Mouse (Mus musculus) CH12.LX (cell line): ENCODE data around the gene Ehd1. TPM values are rescaled to one million over a fixed set of nuclear protein-coding genes. Genes with fewer than 3 reads are reported as not detected.
A peak's percentile ranks its signal among the peaks of the same experiment; 100 is the strongest.

Experiments used
- DNase-seq: peaks from one replicate; pipeline ENCODE4 v3.0.0-alpha.2; 2013; ENCODE audit errors: extremely low read depth
- H3K27ac ChIP-seq: 2 replicates; pipeline ENCODE4 v1.5.1; 2012; ENCODE audit warnings: low read depth, mild to moderate bottlenecking, control low read depth, moderate library complexity; ENCODE audit not compliant: insufficient read depth
- H3K27me3 ChIP-seq: replicated peaks from 2 replicates; pipeline ENCODE3; 2012; ENCODE audit warnings: inconsistent platforms
- H3K36me3 ChIP-seq, 2 experiments: replicated peaks in 1 of 2; 2 replicates each; pipeline versions ENCODE3 to v1.6.1; 2012; ENCODE audit warnings: inconsistent platforms in 1 of 2, low read length in 1 of 2, mild to moderate bottlenecking in 1 of 2, mixed read lengths in 1 of 2, moderate library complexity in 1 of 2; ENCODE audit not compliant: control insufficient read depth in 1 of 2, insufficient read depth in 1 of 2
- H3K4me1 ChIP-seq, 2 experiments: 2 replicates each; pipeline ENCODE4 v1.6.1; 2012; ENCODE audit warnings: inconsistent platforms in 1 of 2, moderate library complexity in 1 of 2; ENCODE audit not compliant: insufficient read depth in 2 of 2, control insufficient read depth in 1 of 2
- H3K4me2 ChIP-seq: 2 replicates; pipeline ENCODE4 v1.6.1; 2012; ENCODE audit warnings: low read depth, mild to moderate bottlenecking, control low read depth; ENCODE audit not compliant: poor library complexity, insufficient read depth, severe bottlenecking
- H3K4me3 ChIP-seq, 3 experiments: fragments of 150-350 bp in 1 of 3; sonication (generic) in 1 of 3; replicated peaks in 1 of 3; 2 replicates each; pipeline versions ENCODE3 to v1.5.1; 2011 to 2012; ENCODE audit warnings: low read depth in 2 of 3, low read length in 2 of 3, mild to moderate bottlenecking in 2 of 3, moderate library complexity in 2 of 3, control low read depth in 1 of 3, improper control_type of control experiment in 1 of 3, inconsistent platforms in 1 of 3, mixed read lengths in 1 of 3; ENCODE audit not compliant: poor library complexity in 1 of 3
- H3K79me2 ChIP-seq: replicated peaks from 2 replicates; pipeline ENCODE4 v1.6.1; 2012; ENCODE audit warnings: mild to moderate bottlenecking, moderate library complexity; ENCODE audit not compliant: control insufficient read depth, poor library complexity, insufficient read depth, severe bottlenecking; ENCODE audit errors: extremely low read depth
- H3K9ac ChIP-seq: 2 replicates; pipeline ENCODE4 v1.6.1; 2012; ENCODE audit warnings: low read depth, mild to moderate bottlenecking, control low read depth, moderate library complexity; ENCODE audit not compliant: insufficient read depth
- H3K9me3 ChIP-seq: replicated peaks from 2 replicates; pipeline ENCODE3; 2012; ENCODE audit warnings: low read length, inconsistent platforms, mixed read lengths
- CHD1 ChIP-seq: IDR thresholded peaks from 2 replicates; pipeline ENCODE4 v1.6.1; 2012; ENCODE audit warnings: low read depth, low read length, improper control_type of control experiment, inconsistent platforms
- CTCF ChIP-seq, 2 experiments: IDR thresholded peaks in 1 of 2; conservative IDR thresholded peaks in 1 of 2; 2 replicates each; pipeline ENCODE4 v1.5.1; 2011 to 2012; ENCODE audit warnings: low read depth in 2 of 2, low read length in 2 of 2, improper control_type of control experiment in 1 of 2, inconsistent platforms in 1 of 2, mild to moderate bottlenecking in 1 of 2, moderate library complexity in 1 of 2
- E2F4 ChIP-seq: IDR thresholded peaks from 2 replicates; pipeline ENCODE4 v1.6.1; 2011; ENCODE audit warnings: low read depth, low read length, improper control_type of control experiment; ENCODE audit not compliant: insufficient replicate concordance
- GABPA ChIP-seq: IDR thresholded peaks from 2 replicates; pipeline ENCODE4 v1.6.1; 2012; ENCODE audit warnings: low read depth, low read length, improper control_type of control experiment, inconsistent platforms; ENCODE audit not compliant: insufficient replicate concordance
- IRF4 ChIP-seq: IDR thresholded peaks from 2 replicates; pipeline ENCODE4 v1.6.1; 2014; ENCODE audit warnings: low read depth, mild to moderate bottlenecking, inconsistent platforms, low read length, improper control_type of control experiment
- MAFK ChIP-seq: IDR thresholded peaks from 2 replicates; pipeline ENCODE4 v1.6.1; 2011; ENCODE audit warnings: low read length, improper control_type of control experiment; ENCODE audit not compliant: insufficient replicate concordance
- MAX ChIP-seq: IDR thresholded peaks from 2 replicates; pipeline ENCODE4 v1.6.1; 2011; ENCODE audit warnings: low read length, improper control_type of control experiment
- MAZ ChIP-seq: IDR thresholded peaks from 2 replicates; pipeline ENCODE4 v1.6.1; 2012; ENCODE audit warnings: low read depth, mild to moderate bottlenecking, inconsistent platforms, low read length, improper control_type of control experiment, moderate library complexity
- MEF2A ChIP-seq: IDR thresholded peaks from 2 replicates; pipeline ENCODE4 v1.6.1; 2014; ENCODE audit warnings: low read depth, mild to moderate bottlenecking, inconsistent platforms, low read length, improper control_type of control experiment, borderline replicate concordance
- NELFE ChIP-seq: IDR thresholded peaks from 2 replicates; pipeline ENCODE4 v1.6.1; 2011; ENCODE audit warnings: low read depth, low read length, improper control_type of control experiment
- NRF1 ChIP-seq: IDR thresholded peaks from 2 replicates; pipeline ENCODE4 v1.6.1; 2014; ENCODE audit warnings: low read depth, mild to moderate bottlenecking, inconsistent platforms, low read length, improper control_type of control experiment, moderate library complexity
- POLR2A ChIP-seq: IDR thresholded peaks from 2 replicates; pipeline ENCODE4 v1.6.1; 2011; ENCODE audit warnings: low read depth, mild to moderate bottlenecking, improper control_type of control experiment, low read length
- RAD21 ChIP-seq: IDR thresholded peaks from 2 replicates; pipeline ENCODE4 v1.6.1; 2011; ENCODE audit warnings: low read depth, mild to moderate bottlenecking, low read length, improper control_type of control experiment, moderate library complexity
- SIN3A ChIP-seq: IDR thresholded peaks from 2 replicates; pipeline ENCODE4 v1.6.1; 2012; ENCODE audit warnings: low read length, improper control_type of control experiment, inconsistent platforms
- TBP ChIP-seq: conservative IDR thresholded peaks from 2 replicates; pipeline ENCODE4 v1.6.1; 2011; ENCODE audit warnings: low read depth, low read length, improper control_type of control experiment
- UBTF ChIP-seq: IDR thresholded peaks from 2 replicates; pipeline ENCODE4 v1.6.1; 2012; ENCODE audit warnings: low read depth, mild to moderate bottlenecking, inconsistent platforms, low read length, improper control_type of control experiment, moderate library complexity
- USF1 ChIP-seq: IDR thresholded peaks from 2 replicates; pipeline ENCODE4 v1.6.1; 2014; ENCODE audit warnings: low read depth, mild to moderate bottlenecking, inconsistent platforms, low read length, improper control_type of control experiment
- USF2 ChIP-seq: conservative IDR thresholded peaks from 2 replicates; pipeline ENCODE4 v1.6.1; 2011; ENCODE audit warnings: low read depth, low read length, improper control_type of control experiment
- ZC3H11A ChIP-seq: IDR thresholded peaks from 2 replicates; pipeline ENCODE4 v1.6.1; 2012; ENCODE audit warnings: low read depth, mild to moderate bottlenecking, inconsistent platforms, low read length, improper control_type of control experiment
- ZKSCAN1 ChIP-seq: IDR thresholded peaks from 2 replicates; pipeline ENCODE4 v1.6.1; 2012; ENCODE audit warnings: low read depth, inconsistent platforms, low read length, improper control_type of control experiment, borderline replicate concordance
- ZNF384 ChIP-seq: IDR thresholded peaks from 2 replicates; pipeline ENCODE4 v1.6.1; 2012; ENCODE audit warnings: low read depth, low read length, improper control_type of control experiment, inconsistent platforms
- dilution Hi-C: fragments of 300-500 bp; cut with MboI; formaldehyde crosslinking; loops from 2 replicates; pipeline ENCODE4 v1.14.3; 2020; ENCODE audit warnings: low sequenced_read_pairs; ENCODE audit not compliant: extremely low pct_unique_long_range_greater_than_20kb, extremely low pct_ligation_motif_present
- in situ Hi-C: fragments of 300-500 bp; cut with MboI; formaldehyde crosslinking; loops from 3 replicates; pipeline ENCODE4 v1.14.3; 2019; ENCODE audit warnings: low sequenced_read_pairs, low pct_ligation_motif_present, low pct_unique_long_range_greater_than_20kb, mixed read lengths
- polyA plus RNA-seq: library from polyadenylated mRNA; unstranded; fragments of >175 nt; gene quantifications from 2 replicates; pipeline ENCODE4 v1.2.1, GENCODE M21; 2012; ENCODE audit warnings: low read depth; ENCODE audit not compliant: insufficient read length
- total RNA-seq, 2 experiments: library from RNA; depleted of rRNA; stranded (reverse); fragments of 300-350 nt in 1 of 2; fragments of >200 nt in 1 of 2; gene quantifications; 2 replicates each; pipeline ENCODE4 v1.2.3; 2012 to 2014

Ehd1 gene
- total and polyA plus RNA-seq, 3 experiments, result 131 to 400 (median 245) TPM

DNA sequence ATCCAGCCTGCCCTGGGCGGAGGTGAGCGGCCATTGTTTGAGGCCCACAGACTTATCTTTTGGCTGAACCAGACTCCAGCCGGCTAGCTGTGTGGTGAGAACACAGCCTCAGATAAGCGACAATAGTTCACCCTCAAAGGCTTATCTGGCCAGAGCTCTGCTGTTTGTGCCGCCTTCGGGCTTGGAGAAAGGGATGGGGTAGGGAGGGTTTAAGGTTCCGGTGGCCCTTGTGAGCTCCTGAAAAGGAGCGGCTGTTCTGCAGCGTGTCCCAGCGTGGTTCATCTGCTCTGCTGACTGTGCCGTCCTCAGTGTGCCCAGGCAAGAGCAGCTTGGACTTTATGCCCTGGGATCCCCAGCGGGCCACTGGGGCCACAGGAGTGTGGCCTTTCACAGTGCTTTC is 8.0 kb downstream of the Ehd1 start:
- H3K79me2 ChIP-seq, result peaks cover 87% of the 10 kb centered on the region
- H3K4me2 ChIP-seq, result no peak overlapping the region
- no peaks in the 10 kb centered on the region for H3K9me3 ChIP-seq
- no peak for TF ChIP-seq MEF2A
- TF ChIP-seq POLR2A, result peak; percentile 10; the same call in 1 of the 2 replicates
- no peak for TF ChIP-seq ZNF384
- TF ChIP-seq E2F4, result no peak
- no peak for DNase-seq
- no peak overlapping the region for H3K9ac ChIP-seq
- no peaks in the 10 kb centered on the region for H3K27me3 ChIP-seq
- in situ Hi-C loops, result no loop called here
- H3K4me1 ChIP-seq, result peaks cover 54 to 87% of the 10 kb centered on the region in 2 experiments
- H3K36me3 ChIP-seq, result peaks cover 88 to 93% of the 10 kb centered on the region in 2 experiments
- dilution Hi-C loops, result no loop called here
- peak overlapping the region; percentile 85 for H3K27ac ChIP-seq
- H3K4me3 ChIP-seq, result no peak overlapping the region

GRCm38 (mm10) chr19:6285226-6285625 is 8.7 kb downstream of the Ehd1 start:
- no peak for DNase-seq
- dilution Hi-C loops, result no loop called here
- TF ChIP-seq MAX (no peak), MAZ (no peak), GABPA (no peak), E2F4 (no peak), TBP (no peak), USF1 (no peak), RAD21 (no peak), CHD1 (no peak), MAFK (no peak), ZC3H11A (no peak), USF2 (no peak), CTCF (conservative IDR thresholded peaks at IDR 0.05 in 1 of 2, IDR thresholded peaks at IDR 0.05 in 1 of 2; ENCODE audit: low read depth in 2 of 2, low read length in 2 of 2) (no peak), UBTF (no peak), SIN3A (no peak), NRF1 (no peak), IRF4 (no peak), NELFE (no peak), MEF2A (no peak), ZKSCAN1 (no peak)
- in situ Hi-C loops, result no loop called here
- Histone ChIP-seq H3K9me3 (no peaks in the 10 kb centered on the region), H3K4me1 (peaks cover 61 to 94% of the 10 kb centered on the region in 2 experiments), H3K27ac (peak overlapping the region; percentile 85), H3K79me2 (peaks cover 87% of the 10 kb centered on the region), H3K4me3 (no peak overlapping the region), H3K36me3 (peaks cover 89 to 94% of the 10 kb centered on the region in 2 experiments), H3K9ac (peak overlapping the region; percentile 25; the same call in 1 of the 2 replicates), H3K4me2 (no peak overlapping the region), H3K27me3 (no peaks in the 10 kb centered on the region)
